Mouse (Mus musculus) frontal cortex, postnatal 14 days (tissue): ENCODE data around the gene Kpna1.

Experiments used
- DNase-seq, 2 experiments: peaks; one replicate each; pipeline ENCODE4 v3.0.0; 2022; ENCODE audit warnings: low spot score in 2 of 2

The Kpna1 gene

GRCm38 (mm10) chr16:36071071-36071449, 92.5 kb downstream of the Kpna1 start:
- no peak for DNase-seq

GRCm38 (mm10) chr16:36071450-36072379, 93.2 kb downstream of the Kpna1 start, which contains the start of the genes Fam162a and Ccdc58:
Fam162a (minus strand) TSS chr16:36071594.
Ccdc58 (plus strand) TSS chr16:36071685.
- DNase-seq: peak; percentile 84 to 86

GRCm38 (mm10) chr16:36072410-36073011, 94.0 kb downstream of the Kpna1 start:
- DNase-seq: no peak

DNA sequence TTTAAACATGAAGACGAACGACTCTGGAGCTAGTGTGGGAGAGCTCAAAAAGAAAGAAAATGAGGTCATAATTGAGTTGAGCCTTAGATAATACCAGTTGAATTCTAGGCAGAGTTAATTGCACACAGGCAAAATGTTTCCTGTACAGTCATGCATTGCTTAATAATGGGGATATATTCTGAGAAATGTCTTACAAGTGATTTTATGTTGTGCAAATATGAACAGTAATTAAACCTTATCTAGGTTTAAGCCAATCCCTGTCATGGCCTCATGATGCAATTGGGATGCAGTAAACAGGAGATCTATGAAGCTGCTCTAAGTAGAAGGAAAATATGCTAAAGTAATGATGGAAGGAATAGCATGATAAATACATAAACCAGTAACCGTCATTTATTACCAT, 96.2 kb downstream of the Kpna1 start:
- DNase-seq: no peak

- no peak for DNase-seq
Observed at GRCm38 (mm10) chr16:36079916-36080315, 101.4 kb downstream of the Kpna1 start.
